Mouse (Mus musculus) kidney, adult 2 months (tissue): Measurements from ENCODE around the gene Slit1. TPM values are rescaled to one million over a fixed set of nuclear protein-coding genes. Genes with fewer than 3 reads are reported as not detected.

ENCODE experiments used
- DNase-seq: peaks from one replicate; pipeline ENCODE4 v3.0.0; 2021
- H3K27ac ChIP-seq: fragments of 200-500 bp; 2 replicates; pipeline ENCODE4 v1.5.1; 2012; ENCODE audit warnings: low read depth, low read length, control low read depth, inconsistent platforms; ENCODE audit not compliant: insufficient read depth
- H3K27me3 ChIP-seq: fragments of 200-500 bp; replicated peaks from 2 replicates; pipeline ENCODE4 v1.6.1; 2012; ENCODE audit warnings: mild to moderate bottlenecking, moderate library complexity, low read length, inconsistent platforms; ENCODE audit not compliant: control insufficient read depth, insufficient read depth
- H3K36me3 ChIP-seq: fragments of 200-500 bp; 2 replicates; pipeline ENCODE4 v1.6.1; 2012; ENCODE audit warnings: mild to moderate bottlenecking, moderate library complexity, low read length, inconsistent platforms; ENCODE audit not compliant: control insufficient read depth, insufficient read depth
- H3K4me1 ChIP-seq: fragments of 200-500 bp; 2 replicates; pipeline ENCODE4 v1.6.1; 2011; ENCODE audit warnings: low read length; ENCODE audit not compliant: control insufficient read depth, insufficient read depth
- H3K4me3 ChIP-seq: fragments of 200-500 bp; 2 replicates; pipeline ENCODE4 v1.5.1; 2011; ENCODE audit warnings: mild to moderate bottlenecking, low read depth, low read length, control low read depth; ENCODE audit not compliant: insufficient read depth
- CTCF ChIP-seq: fragments of 200-500 bp; conservative IDR thresholded peaks from 2 replicates; pipeline ENCODE4 v1.5.1; 2011; ENCODE audit warnings: low read depth, mild to moderate bottlenecking, control low read depth, low read length, moderate library complexity, mixed read lengths; ENCODE audit not compliant: insufficient read depth, insufficient read length
- POLR2A ChIP-seq: fragments of 200-500 bp; IDR thresholded peaks from one replicate; pipeline ENCODE4 v1.6.1; 2011; ENCODE audit warnings: low read depth, low read length, control low read depth
- WGBS: fragments of 180-500 bp; shearing (Covaris S2); methylation state at CpG from one replicate; pipeline ENCODE4 v1.1.7; 2018; 5-methylcytosine and 5-hydroxymethylcytosine counted together
- polyA plus RNA-seq: library from polyadenylated mRNA; depleted of rRNA; stranded (reverse); fragments of >200 nt; gene quantifications from 2 replicates; pipeline ENCODE4 v1.2.3, GENCODE M21; 2012

Gene Slit1
- polyA plus RNA-seq, 1 experiment = 0.17 TPM

DNA sequence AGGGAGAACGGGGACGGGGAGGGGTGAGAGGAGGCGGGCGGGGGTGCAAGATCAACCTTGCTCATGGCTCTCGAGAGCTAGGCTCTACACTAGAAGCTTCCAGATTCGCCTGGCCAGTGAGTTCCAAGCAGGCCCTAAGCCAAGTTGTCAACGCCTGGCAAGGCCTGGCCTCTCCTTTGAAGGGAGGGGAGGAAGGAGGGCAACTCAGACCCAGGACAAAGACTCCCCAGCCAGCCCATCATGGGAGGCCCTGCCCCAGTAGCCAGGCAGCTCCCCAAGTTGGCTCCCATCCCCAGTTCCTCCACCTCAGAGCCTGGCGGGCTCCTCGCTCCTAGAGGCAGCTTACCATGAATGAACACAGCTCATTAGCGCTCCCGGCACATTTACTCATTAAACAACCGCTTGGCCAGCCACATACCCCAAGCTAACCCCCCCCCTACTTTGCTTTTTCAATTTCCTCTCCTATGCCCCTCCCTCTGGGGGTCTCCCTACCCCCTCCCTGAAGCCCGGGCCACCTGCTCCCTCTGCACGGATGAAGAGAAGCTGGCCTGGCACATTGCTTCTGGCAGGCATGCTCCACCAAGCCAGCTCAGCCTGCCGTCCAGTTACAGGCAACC lies 2.6 kb upstream of the Slit1 start:
- H3K27me3 ChIP-seq = peaks cover 3% of the 10 kb centered on the region
- H3K27ac ChIP-seq = no peak overlapping the region
- H3K4me3 ChIP-seq = no peak overlapping the region
- H3K36me3 ChIP-seq = no peaks in the 10 kb centered on the region
- no peaks in the 10 kb centered on the region for H3K4me1 ChIP-seq
- TF ChIP-seq POLR2A (no peak), CTCF (no peak)
- 31% methylated on average over 15 of the region's 15 CpGs for WGBS
- peak; percentile 50 for DNase-seq

- Histone ChIP-seq H3K27ac (no peak overlapping the region), H3K36me3 (no peaks in the 10 kb centered on the region), H3K27me3 (peaks cover 3% of the 10 kb centered on the region), H3K4me3 (no peak overlapping the region), H3K4me1 (no peaks in the 10 kb centered on the region)
- WGBS = 54% methylated on average over 4 of the region's 4 CpGs
- DNase-seq = no peak
- TF ChIP-seq CTCF (no peak), POLR2A (no peak)
Measured at GRCm38 (mm10) chr19:41738896-41739295, 4.6 kb downstream of the Slit1 start.

GRCm38 (mm10) chr19:41738429-41738805 lies 5.0 kb downstream of the Slit1 start:
- H3K27me3 ChIP-seq = peaks cover 2% of the 10 kb centered on the region
- no peak for DNase-seq
- TF ChIP-seq CTCF (no peak), POLR2A (no peak)
- H3K27ac ChIP-seq = no peak overlapping the region
- no peaks in the 10 kb centered on the region for H3K4me1 ChIP-seq
- 37% methylated on average over 14 of the region's 14 CpGs for WGBS
- no peaks in the 10 kb centered on the region for H3K36me3 ChIP-seq
- no peak overlapping the region for H3K4me3 ChIP-seq

GRCm38 (mm10) chr19:41737657-41738428 lies 5.6 kb downstream of the Slit1 start:
- peak; percentile 19 for DNase-seq
- 16% methylated on average over 16 of the region's 18 CpGs for WGBS

GRCm38 (mm10) chr19:41734685-41735084 lies 8.8 kb downstream of the Slit1 start:
- H3K4me1 ChIP-seq = no peaks in the 10 kb centered on the region
- no peak for DNase-seq
- H3K27ac ChIP-seq = no peak overlapping the region
- TF ChIP-seq POLR2A (no peak), CTCF (no peak)
- no peaks in the 10 kb centered on the region for H3K27me3 ChIP-seq
- no peak overlapping the region for H3K4me3 ChIP-seq
- H3K36me3 ChIP-seq = no peaks in the 10 kb centered on the region
- WGBS = 31% methylated on average over 10 of the region's 10 CpGs

More at GRCm38 (mm10) chr19:41737657-41738428, 5.6 kb downstream of the Slit1 start:
- Histone ChIP-seq H3K27ac (no peak overlapping the region), H3K4me1 (no peaks in the 10 kb centered on the region), H3K4me3 (no peak overlapping the region), H3K27me3 (no peaks in the 10 kb centered on the region), H3K36me3 (no peaks in the 10 kb centered on the region)
- no peak for TF ChIP-seq CTCF
- TF ChIP-seq POLR2A = no peak

- DNase-seq = no peak
- no peaks in the 10 kb centered on the region for H3K36me3 ChIP-seq
- no peak overlapping the region for H3K27ac ChIP-seq
- 67% methylated on average over 2 of the region's 2 CpGs for WGBS
- TF ChIP-seq POLR2A (no peak), CTCF (no peak)
- H3K27me3 ChIP-seq = no peaks in the 10 kb centered on the region
- H3K4me3 ChIP-seq = no peak overlapping the region
- H3K4me1 ChIP-seq = no peaks in the 10 kb centered on the region
Measured at GRCm38 (mm10) chr19:41725491-41725890, 18.0 kb downstream of the Slit1 start.

GRCm38 (mm10) chr19:41724831-41725470 lies 18.5 kb downstream of the Slit1 start:
- no peak for DNase-seq
- Histone ChIP-seq H3K4me3 (no peak overlapping the region), H3K4me1 (no peaks in the 10 kb centered on the region), H3K27ac (no peak overlapping the region), H3K36me3 (no peaks in the 10 kb centered on the region), H3K27me3 (no peaks in the 10 kb centered on the region)
- WGBS = 65% methylated on average over 9 of the region's 9 CpGs
- TF ChIP-seq POLR2A (no peak), CTCF (no peak)
